Mouse (Mus musculus) embryonic fibroblast, embryonic 13.5 days (primary cell): ENCODE data around the gene Hnrnpd.

Experiments
- CTCF ChIP-seq: IDR thresholded peaks from 2 replicates; pipeline ENCODE4 v1.5.1; 2011; ENCODE audit warnings: mild to moderate bottlenecking, control low read depth, low read length, moderate library complexity, borderline replicate concordance; ENCODE audit not compliant: insufficient read depth
- POLR2A ChIP-seq: IDR thresholded peaks from 2 replicates; pipeline ENCODE4 v1.6.1; 2011; ENCODE audit warnings: low read depth, mild to moderate bottlenecking, control low read depth, low read length, moderate library complexity

DNA sequence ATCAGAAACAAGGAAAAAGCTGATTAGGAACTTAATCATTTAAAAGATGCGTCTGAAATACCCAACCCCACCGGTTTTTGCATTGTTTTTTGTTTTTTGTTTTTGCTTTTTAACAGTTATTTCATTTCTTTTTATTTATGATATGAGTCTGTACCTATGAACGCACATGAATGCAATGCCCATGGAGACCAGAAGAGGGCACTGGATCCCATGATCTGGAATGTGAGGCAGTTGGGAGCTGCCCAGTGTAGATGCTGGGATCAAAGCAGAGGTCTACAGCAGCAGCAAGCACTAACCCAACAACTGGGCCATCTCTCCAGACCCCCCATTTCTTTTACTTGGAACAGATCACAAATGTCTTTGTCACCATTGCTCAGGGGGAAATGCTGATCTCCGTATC lies 50.8 kb downstream of the Hnrnpd start:
- peak; percentile 55; the same call in 1 of the 2 replicates for TF ChIP-seq CTCF
- TF ChIP-seq POLR2A = no peak
